Mouse (Mus musculus) activated CD4-positive, CD25-positive, alpha-beta regulatory T cell, adult 9 weeks (primary cell): ENCODE results near the gene Gm20683. TPM values are rescaled to one million over a fixed set of nuclear protein-coding genes. Genes with fewer than 3 reads are reported as not detected.

Source experiments
- polyA plus RNA-seq: library from polyadenylated mRNA; unstranded; fragments of 100-300 nt; shearing (Covaris generic); gene quantifications from one replicate; pipeline ENCODE4 v1.2.1, GENCODE M21; 2017

Gene Gm20683
- polyA plus RNA-seq: 0.75 TPM

DNA sequence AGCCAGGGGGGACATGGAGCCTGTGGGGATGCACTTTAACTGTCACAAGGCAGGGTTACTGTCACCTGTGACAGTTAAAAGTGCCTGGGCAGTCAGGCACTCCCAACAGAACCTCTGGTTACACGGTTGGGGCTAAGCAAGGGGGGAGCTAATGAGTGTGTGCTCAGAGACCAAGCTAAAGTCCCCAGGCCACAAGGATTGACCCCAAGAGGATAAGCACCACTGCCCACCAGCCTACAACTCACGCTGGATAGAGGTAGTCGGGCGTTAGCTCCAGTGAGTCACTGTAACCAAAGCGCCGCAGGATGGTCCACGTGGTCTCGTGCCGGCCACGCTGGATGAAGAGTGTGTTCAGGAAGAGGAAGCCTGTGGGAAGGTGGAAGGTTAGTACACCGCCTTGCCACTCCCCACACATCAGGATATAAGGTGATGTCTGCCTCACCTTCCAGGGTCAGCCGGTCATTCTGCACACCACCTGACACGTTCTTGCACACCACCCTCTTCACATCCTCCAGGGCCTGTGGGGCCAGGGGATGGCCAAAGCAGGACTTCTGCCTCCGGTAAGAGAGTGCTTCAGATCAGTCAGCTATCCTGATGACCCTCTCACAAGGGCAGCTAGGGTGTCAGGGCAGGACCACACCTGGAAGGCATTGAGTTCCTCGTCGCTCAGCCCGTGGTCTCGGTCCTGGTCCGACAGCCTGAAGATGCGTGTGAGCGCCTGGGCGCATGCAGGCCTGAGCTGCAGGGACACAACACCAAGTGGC, at the start of gene Gm20683:
Gm20683 (minus strand) TSS at position 647 of the 764 bp plus-strand sequence.

DNA sequence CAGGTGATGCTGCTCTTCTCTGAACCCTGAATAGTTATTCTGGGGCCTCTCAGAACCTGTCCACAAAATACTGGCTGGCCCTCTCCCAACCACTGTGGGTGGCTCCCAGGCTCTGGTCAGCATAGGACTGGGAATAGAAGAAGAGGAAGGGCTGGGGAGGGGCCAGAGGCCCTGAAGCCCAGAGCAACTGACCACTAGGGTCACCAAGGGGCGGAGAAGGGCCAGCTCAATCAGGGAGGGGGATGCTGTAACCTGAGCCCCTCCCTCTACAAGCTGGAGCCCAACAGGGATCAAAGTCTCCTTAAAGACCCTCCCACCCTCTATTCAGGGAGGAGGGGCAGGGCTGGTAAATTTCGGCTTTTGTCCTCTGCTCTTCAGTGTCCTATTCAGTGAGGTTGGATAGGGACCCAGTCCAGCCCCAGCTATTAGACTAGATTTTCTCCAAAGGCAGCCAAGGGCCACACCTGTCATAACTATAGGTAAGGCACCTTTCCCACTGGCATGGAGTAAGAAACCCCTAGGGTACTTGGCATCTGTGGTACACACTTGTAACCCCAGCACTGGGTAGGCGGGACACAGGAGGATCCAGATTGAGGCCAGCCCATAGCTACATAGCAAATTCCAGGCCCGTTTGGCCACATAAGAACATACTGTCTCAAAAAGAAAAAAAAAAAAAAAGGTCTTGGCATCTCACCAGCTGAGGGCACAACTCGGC, 38.8 kb upstream of the Gm20683 start, which contains the start of gene Wfikkn1:
Wfikkn1 (minus strand) TSS at position 663 of the 715 bp plus-strand sequence.

DNA sequence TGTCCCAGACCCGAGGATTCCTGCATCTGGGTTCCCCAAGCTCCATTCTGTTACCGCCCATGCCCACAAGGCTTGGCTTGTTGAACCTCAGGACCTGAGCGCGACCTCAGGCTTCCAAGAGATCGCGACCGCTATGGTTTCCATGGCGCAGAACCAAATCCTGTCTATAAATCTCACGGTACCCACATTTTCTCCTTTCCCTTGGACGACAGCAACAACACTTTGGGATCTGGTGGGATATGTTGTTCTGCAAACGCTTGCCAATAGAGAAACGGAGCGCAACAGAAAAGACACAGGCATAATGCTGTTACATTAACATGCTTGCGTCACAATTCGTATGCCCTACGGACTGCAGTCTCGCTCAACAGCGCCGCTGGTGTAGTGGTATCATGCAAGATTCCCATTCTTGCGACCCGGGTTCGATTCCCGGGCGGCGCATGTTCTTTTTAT, 33.2 kb upstream of the Gm20683 start, which contains the start of gene Mettl26:
Mettl26 (plus strand) TSS at position 354 of the 450 bp plus-strand sequence.

DNA sequence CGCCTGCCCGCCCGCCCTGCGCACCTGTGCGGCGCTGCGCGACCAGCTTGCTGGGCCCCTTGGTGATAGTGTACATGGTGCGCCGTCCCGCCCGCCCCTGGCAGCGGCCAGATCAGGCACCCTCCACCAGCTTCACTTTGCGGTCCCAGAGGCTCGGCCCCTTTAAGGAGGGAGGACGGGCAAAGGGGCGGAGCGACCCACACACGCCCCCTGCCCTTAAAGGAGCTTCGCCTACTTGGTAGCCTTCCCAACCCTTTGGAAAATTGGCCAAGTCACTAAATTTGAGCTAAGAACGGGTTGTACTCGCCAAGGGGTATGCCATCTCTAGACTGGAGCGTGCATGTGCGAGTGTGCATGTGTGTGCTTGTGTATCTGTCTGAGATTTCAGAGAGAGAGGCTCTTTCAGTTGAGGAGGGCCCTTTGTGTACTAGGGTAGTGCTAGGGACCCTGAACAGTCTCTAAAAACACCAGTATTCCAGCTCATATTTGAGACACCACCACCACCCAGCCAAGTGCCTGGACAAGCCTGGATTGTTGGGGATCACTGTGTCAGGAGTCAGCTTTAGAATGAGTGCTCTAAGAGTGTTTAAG, 27.1 kb upstream of the Gm20683 start, which contains the start of gene Mcrip2:
Mcrip2 (minus strand) TSS at position 164 of the 591 bp plus-strand sequence.

DNA sequence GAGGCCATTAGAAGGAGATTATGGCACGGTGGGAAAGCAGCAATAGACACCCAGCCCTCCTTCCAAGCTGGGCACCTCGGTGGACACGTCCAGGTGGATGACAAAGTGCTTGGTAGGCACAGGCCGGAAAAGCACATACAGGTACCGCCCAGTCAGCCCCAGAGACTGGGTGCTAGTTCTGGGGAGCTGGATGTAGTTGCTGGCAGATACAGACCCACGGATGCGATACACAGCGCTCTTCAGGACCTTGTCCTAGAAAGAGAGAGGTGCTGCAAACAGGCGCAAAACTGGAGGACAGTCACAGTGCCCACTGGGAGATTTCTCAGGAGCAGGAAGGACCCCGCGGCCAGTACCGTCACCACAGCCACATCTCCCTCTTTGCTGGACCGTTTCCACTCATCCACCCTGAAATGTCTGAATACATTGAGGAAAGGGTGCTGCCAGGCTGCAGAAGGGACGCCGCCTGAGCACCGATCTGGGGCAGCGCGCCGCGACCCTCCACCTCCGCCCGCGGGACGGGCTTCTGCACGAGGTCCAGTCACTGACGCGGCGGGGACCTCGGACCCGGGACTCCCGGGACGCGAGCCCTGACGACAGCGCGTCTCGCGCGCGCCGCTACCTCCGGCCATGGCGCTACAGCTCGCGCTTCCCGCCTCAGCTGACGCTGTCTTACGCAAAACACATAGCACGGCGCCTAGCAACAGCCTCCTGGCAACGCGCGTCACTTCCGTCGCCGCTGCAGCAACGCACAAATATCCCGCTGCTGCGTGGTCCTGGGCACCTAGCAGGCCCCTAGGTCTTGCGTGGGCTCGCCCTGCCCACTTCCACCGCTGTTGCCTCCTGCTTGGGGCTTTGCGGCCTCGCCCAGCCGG, 19.5 kb upstream of the Gm20683 start, which contains the start of gene Wdr90:
Wdr90 (minus strand) TSS at position 670 of the 872 bp plus-strand sequence.

DNA sequence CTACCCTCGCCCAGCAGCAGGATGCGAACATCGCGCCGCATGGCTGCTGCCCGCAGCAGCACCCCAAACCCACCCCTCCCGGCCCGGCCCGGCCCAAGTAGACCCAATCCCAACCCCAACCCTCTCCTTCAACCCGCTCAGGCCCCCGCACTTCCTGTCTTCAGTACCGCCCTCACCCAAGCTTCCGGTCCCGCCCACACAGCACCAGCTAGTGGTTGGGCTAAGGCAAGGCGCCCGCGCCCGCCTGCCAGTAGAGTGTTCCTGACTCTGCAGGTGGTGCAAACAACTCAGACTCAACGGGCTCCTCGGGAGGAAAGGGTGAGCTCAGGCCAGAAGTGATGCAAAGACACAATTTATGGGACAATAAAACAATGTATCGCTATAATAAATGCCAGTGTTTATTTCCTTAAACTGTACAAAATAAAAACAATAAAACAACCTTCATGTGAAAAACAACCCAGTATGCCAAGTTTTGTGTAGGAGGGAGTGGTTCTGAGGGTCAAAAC, 2.9 kb upstream of the Gm20683 start, which contains the start of gene Rhot2:
Rhot2 (minus strand) TSS at position 456 of the 506 bp plus-strand sequence.

DNA sequence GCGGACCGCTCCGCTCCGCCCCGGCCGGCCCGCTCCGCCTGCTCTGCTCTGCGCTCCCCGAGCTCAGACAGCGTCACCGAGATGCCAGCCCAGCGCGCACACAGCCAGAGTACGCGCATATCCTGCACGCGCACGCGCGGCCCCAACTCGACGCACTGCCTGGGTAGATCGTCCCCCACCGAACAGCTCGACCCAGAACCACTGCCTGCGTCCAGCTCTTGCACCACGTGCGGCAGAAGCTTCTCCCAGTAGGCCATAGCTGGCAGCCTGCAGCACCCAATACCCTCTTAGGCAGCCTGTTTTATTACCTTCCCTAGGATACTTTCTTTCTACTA, 4.5 kb downstream of the Gm20683 start, which contains the start of gene Rhbdl1:
Rhbdl1 (minus strand) TSS at position 220 of the 335 bp plus-strand sequence.

DNA sequence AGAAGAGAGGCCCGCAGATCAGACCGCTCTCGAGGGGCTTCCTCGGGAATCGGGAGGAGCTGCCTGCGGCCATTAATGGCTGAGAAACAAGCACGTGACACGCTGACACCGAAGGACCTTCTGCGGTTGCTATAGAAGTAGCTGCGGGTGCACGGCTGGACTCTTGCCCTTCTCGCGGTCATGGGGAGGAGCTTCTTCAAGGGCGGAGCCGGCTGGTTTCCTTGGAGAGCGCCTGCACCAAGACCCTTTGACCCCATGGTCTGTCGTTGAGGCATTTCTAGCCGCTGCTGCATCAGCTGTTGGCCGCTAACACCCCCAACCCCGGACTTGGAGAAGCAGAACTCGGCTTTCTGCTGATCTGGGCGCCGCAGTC, 8.3 kb downstream of the Gm20683 start, which contains the start of gene Stub1:
Stub1 (minus strand) TSS at position 114 of the 373 bp plus-strand sequence.

DNA sequence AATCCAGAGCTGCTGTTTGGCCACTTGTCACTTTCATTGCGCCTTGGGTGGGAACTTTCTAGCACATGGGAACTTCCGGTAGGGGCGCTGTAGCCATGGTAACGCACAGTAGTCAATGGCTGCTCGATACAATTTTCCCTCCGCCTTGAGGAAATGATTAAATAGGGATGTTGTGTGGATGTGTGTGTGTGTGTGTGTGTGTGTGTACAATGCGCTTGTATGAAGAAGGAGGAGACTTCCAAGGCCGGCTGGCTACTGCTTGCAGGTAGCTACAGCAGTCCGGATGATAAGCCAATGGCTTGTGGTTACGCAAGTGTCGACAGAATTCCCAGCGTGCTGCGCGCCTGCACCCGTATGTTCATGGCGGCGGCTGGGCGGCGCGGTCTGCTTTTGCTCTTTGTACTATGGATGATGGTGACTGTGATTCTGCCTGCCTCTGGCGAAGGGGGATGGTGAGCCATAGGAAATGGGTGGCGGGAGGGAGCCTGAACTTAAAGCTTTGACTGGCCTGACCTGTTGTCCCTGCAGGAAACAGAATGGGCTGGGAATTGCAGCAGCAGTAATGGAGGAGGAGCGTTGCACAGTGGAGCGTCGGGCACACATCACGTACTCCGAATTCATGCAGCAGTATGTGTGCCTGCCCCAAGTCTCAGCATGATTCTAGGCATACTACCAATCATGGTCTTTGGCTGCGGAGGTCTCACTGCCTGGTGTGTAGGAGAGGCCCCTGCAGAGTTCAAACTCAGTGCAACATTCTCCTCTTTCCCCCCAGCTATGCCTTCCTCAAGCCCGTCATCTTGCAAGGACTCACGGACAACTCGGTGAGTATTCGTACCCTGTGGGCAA, 12.6 kb downstream of the Gm20683 start, which contains the start of gene Jmjd8:
Jmjd8 (plus strand) TSS at position 156 of the 846 bp plus-strand sequence.

DNA sequence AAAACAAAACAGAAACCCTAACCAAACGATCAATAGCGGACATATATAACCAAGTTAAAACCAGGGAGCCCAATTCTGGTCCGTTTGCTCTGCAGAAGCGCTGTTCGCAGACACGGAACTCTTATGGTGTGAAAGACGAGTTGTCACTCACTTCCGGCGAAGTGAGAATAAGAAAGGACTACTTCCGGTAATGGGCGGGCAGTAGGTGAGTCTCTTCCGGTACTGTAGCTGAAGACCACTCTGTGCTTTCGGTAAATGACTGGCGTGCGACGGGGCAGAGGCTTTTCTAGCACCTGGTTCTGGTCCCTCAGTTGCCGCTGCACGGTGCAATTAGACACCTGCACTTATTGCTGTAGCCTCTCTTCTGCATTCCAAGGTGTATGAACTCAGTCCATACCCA, 18.1 kb downstream of the Gm20683 start, which contains the start of gene Wdr24:
Wdr24 (plus strand) TSS at position 176 of the 400 bp plus-strand sequence.

DNA sequence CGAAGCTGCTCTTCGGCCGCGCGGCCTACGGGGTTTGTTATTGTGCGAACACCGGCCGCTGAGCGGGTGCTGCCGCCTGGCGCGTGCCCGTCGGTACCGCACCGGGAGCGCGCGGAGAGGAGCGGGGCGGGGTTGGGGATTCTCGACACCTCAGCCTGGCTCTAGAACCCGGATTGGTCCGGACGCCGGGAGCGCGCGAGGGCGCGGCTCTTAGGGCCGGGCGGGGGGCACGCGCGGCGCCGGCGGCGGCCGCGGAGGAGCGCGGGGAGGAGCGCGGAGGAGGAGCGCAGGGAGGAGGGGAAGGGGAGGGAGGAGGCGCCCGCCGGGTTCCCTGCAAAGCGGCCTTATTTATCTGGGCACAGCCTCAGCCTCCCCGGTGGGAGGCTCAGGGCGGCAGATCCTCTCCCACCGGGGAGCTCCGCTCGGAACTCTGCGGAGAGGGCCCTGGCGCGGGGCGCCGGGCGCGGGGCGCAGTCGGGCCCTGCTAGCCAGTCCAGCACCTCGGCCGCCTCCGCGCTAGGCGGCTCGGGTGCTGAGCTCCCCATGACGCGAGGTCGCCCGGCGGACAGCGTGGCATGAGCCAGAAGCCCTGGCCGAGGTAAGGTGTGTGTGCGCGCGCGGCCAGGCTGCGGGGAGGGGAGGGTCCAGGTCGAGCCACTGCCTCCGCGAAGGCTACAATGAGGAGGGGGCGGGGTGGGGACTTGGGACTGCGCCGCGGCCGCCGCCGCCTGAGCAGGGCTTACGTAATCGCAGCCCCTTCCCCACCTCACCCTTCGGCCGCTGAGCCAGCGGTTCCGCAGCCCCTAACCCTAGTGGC, 32.6 kb downstream of the Gm20683 start, which contains the start of gene Fbxl16:
Fbxl16 (plus strand) TSS at position 297 of the 817 bp plus-strand sequence.

DNA sequence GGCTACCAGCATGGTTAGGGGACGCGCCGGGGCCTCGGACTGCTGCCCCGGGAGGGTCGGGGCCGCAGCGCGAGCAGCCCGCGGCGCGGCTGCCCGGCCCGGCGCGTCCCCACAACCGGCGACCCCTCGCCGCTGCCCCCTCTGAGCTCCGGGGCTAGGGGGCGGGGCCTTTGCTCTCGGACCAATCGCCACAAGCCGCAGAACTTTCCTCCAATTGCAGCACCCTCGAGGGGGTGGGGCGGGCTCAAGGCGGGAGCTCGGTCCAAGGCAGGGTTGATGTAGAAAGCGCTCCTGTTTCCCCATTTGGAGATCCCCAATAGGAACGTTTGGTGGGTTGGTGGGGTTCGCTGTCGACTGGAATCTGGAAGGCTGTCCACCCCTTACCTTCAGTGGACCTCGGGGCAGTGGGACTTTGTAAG, 44.6 kb downstream of the Gm20683 start, which contains the start of gene Metrn:
Metrn (minus strand) TSS at position 186 of the 419 bp plus-strand sequence.

DNA sequence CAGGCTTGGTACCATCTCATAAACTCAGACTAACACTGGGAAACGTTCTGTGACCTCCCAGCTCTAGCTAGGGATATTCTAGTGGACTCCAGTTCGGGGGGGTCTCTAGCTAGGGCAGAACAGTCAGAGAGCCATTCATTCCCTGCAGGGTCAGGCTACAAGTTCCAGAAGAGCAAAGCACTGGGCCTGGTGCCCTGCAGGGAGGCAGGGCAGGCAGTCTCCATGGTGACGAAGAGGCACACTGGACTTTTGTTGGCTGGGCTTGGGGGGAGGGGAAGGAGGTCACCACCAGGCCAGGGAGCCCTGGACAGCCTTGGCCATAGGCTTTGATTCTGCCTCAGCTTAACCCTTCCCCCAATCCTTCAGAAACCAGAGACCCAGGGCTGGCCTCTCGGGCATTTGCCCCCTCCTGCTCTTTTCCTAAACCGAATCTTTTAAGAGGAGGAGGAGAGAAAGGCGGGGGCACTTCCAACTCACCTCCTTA, 45.9 kb downstream of the Gm20683 start, which contains the start of gene AC134908.4:
AC134908.4 (minus strand) TSS at position 51 of the 484 bp plus-strand sequence.

DNA sequence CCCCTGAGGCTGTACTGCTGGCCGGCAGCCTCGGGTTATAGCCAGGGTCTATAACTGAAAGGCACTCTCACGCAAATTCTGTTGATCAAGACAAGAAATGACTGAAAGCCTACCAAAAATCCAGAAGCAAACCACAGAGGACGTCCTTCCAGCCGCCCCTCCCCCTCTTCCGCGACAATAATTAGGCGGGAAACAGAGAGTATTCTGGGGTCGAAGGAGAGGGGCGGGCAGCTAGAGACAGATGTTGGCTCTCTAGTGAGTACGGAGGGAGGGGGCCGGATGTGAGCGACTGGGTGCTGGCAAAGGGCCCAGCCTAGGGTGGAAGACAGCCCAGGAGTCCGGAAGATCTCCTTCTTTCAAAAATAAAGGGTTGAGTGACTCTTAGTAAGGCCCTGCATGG, 48.9 kb downstream of the Gm20683 start, which contains the start of gene Fam173a:
Fam173a (minus strand) TSS at position 287 of the 400 bp plus-strand sequence.

DNA sequence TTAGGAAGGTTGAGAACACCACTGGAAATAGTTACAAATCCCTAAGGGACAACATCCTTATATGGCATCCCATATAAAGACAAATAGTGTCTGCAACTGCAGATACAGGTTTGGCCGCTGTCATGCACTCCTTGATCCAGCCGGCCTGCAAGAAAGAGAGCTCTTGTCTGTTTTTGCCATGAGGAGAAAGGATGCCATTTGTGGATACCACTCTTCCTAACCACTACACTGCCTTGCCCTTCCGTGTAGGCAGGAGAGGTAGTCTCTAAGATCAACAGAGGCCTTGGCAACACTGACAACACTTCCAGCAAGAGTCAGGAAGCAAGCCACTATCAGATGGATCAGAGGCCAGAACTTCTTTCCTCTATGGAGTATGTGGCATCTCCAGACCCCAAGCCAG, 55.3 kb downstream of the Gm20683 start, which contains the start of gene Ccdc78:
Ccdc78 (plus strand) TSS at position 301 of the 400 bp plus-strand sequence.

DNA sequence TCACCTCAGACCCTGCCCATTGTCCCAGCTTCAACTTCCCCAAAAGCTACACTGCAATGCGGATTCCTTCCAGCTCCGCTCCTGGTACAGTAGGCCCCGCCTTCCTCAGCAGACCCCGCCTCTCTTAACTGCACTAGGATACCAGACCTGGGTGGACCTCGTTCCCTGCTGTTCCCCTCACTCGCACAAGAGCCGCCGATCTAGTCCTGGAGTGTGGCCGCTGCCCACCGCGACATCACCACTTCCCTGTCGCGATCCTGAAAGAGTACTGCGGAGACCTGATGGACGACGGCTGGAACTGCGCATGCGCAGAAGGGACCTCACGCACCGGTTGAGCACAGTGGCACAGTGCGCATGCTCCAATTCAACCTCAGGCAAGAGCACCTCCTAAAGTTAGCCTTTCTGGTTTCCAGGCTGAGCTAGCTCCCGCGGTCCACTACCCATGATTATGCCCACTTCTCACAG, 56.2 kb downstream of the Gm20683 start, which contains the start of gene Haghl:
Haghl (minus strand) TSS at position 393 of the 465 bp plus-strand sequence.

